Mouse (Mus musculus) ES-Bruce4 (cell line): ENCODE data around the gene Tmprss11f. TPM values are rescaled to one million over a fixed set of nuclear protein-coding genes. Genes with fewer than 3 reads are reported as not detected.
"Not testable (repeated sequence)": the region's sequence is repeated elsewhere in the genome, so short reads cannot be mapped to it uniquely, and the experiment has no call there.

Experiments
- H3K27ac ChIP-seq: 2 replicates; pipeline ENCODE4 v1.5.1; 2012; ENCODE audit warnings: low read length, inconsistent platforms; ENCODE audit not compliant: insufficient read depth
- H3K27me3 ChIP-seq: 2 replicates; pipeline ENCODE4 v1.6.1; 2012; ENCODE audit warnings: mild to moderate bottlenecking, low read length, inconsistent platforms; ENCODE audit not compliant: control insufficient read depth, poor library complexity, insufficient read depth, severe bottlenecking
- H3K36me3 ChIP-seq: 2 replicates; pipeline ENCODE4 v1.6.1; 2012; ENCODE audit warnings: inconsistent platforms, mild to moderate bottlenecking, low read length, moderate library complexity; ENCODE audit not compliant: control insufficient read depth, poor library complexity, insufficient read depth, severe bottlenecking
- H3K4me1 ChIP-seq: one replicate; pipeline ENCODE4 v1.8.1; 2011; ENCODE audit warnings: low read length; ENCODE audit not compliant: control insufficient read depth, insufficient read depth
- H3K4me3 ChIP-seq: 2 replicates; pipeline ENCODE4 v1.5.1; 2011; ENCODE audit warnings: low read depth, mild to moderate bottlenecking, low read length
- H3K9ac ChIP-seq: 2 replicates; pipeline ENCODE4 v1.6.1; 2012; ENCODE audit warnings: low read depth, mild to moderate bottlenecking, inconsistent platforms; ENCODE audit not compliant: poor library complexity, severe bottlenecking
- H3K9me3 ChIP-seq: replicated peaks from 2 replicates; pipeline ENCODE4 v1.6.1; 2012; ENCODE audit warnings: mild to moderate bottlenecking, low read length, inconsistent platforms; ENCODE audit not compliant: control insufficient read depth, poor library complexity, insufficient read depth, severe bottlenecking
- CTCF ChIP-seq: IDR thresholded peaks from one replicate; pipeline ENCODE4 v1.8.1; 2011; ENCODE audit warnings: low read depth, low read length
- EP300 ChIP-seq: IDR thresholded peaks from 2 replicates; pipeline ENCODE4 v1.6.1; 2011; ENCODE audit warnings: low read depth, low read length; ENCODE audit not compliant: insufficient read depth
- POLR2A ChIP-seq: IDR thresholded peaks from one replicate; pipeline ENCODE4 v1.8.1; 2011; ENCODE audit warnings: low read length; ENCODE audit not compliant: insufficient read depth
- polyA plus RNA-seq: library from polyadenylated mRNA; stranded (reverse); fragments of >200 nt; gene quantifications from 2 replicates; pipeline ENCODE4 v1.2.4, GENCODE M21; 2011; ENCODE audit warnings: low read depth; ENCODE audit not compliant: missing spikeins, insufficient read depth, insufficient read length

Tmprss11f gene
- 0.18 and 0.99 TPM in 2 replicates for polyA plus RNA-seq

DNA sequence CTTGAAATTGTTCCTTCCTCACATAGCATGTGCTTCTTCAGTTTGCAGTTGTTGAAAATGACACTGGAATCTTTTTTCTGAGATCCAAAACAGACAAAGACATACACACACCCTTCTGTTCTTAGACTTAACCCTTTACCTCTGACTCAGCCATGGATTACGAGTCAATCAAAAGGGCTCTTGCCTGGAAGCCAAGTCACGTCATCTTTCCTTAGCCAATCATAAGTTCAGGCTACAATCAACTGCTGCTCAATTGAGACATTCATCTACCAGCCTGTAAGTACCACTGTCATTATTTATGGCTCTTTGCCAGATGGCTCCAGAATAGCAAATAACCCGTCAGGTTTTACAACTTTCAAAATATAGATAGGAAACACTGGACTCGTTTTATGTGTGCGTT lies at the start of gene Tmprss11f:
Gene Tmprss11f (minus strand): TSS at position 101 of the 400 bp plus-strand sequence.
- no peak for TF ChIP-seq POLR2A
- TF ChIP-seq CTCF = no peak
- no peak for TF ChIP-seq EP300

GRCm38 (mm10) chr5:86676262-86676661 lies 44.0 kb upstream of the Tmprss11f start, which contains the start of gene Tmprss11b:
Tmprss11b (minus strand) TSS chr5:86676362.
- TF ChIP-seq EP300 (no peak), POLR2A (no peak), CTCF (no peak)

More for the DNA sequence above, at the start of gene Tmprss11f:
- H3K4me1 ChIP-seq = no peaks in the 10 kb centered on the region
- H3K27me3 ChIP-seq = no peaks in the 10 kb centered on the region
- H3K9ac ChIP-seq = no peak within 1 kb of the TSS
- no peak within 1 kb of the TSS for H3K27ac ChIP-seq
- H3K36me3 ChIP-seq = no peaks in the 10 kb centered on the region
- H3K9me3 ChIP-seq = no peaks in the 10 kb centered on the region
- H3K4me3 ChIP-seq = no peak within 1 kb of the TSS

GRCm38 (mm10) chr5:86649185-86649584 lies 17.0 kb upstream of the Tmprss11f start:
- not testable (repeated sequence) for H3K9ac ChIP-seq, H3K4me3 ChIP-seq, H3K27ac ChIP-seq, H3K4me1 ChIP-seq, H3K9me3 ChIP-seq, H3K27me3 ChIP-seq, H3K36me3 ChIP-seq
- peak; percentile 3 for TF ChIP-seq CTCF

More at GRCm38 (mm10) chr5:86676262-86676661, 44.0 kb upstream of the Tmprss11f start, which contains the start of gene Tmprss11b:
- no peak within 1 kb of the TSS for H3K4me3 ChIP-seq
- no peak within 1 kb of the TSS for H3K27ac ChIP-seq
- no peak within 1 kb of the TSS for H3K9ac ChIP-seq
- H3K27me3 ChIP-seq = no peaks in the 10 kb centered on the region
- H3K9me3 ChIP-seq = no peaks in the 10 kb centered on the region
- H3K4me1 ChIP-seq = no peaks in the 10 kb centered on the region
- no peaks in the 10 kb centered on the region for H3K36me3 ChIP-seq

- Histone ChIP-seq H3K9me3 (no peaks in the 10 kb centered on the region), H3K36me3 (no peaks in the 10 kb centered on the region), H3K27me3 (no peaks in the 10 kb centered on the region), H3K4me1 (no peaks in the 10 kb centered on the region), H3K27ac (no peak overlapping the region), H3K4me3 (no peak overlapping the region), H3K9ac (no peak overlapping the region)
- no peak for TF ChIP-seq POLR2A
- TF ChIP-seq CTCF = no peak
- TF ChIP-seq EP300 = no peak
Measured at GRCm38 (mm10) chr5:86640795-86641194, 8.6 kb upstream of the Tmprss11f start.

DNA sequence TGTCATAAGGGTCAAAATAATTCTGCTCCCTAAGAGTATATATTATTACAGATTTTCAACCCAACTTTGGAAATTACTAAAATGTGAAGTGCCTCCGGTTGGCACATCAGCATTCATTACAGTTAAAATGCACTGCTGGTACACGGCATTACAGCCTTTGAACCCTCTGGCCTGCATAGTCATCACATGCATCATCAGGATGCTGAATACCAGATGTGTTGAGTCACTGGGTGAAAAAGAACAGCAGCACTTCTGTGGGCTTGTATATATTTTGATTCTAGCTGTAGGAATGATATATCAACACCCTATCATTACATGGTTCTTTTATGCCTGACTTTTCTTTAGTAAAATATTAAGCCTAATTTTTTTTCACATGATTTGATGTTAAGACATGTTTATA lies 1.5 kb downstream of the Tmprss11f start:
- Histone ChIP-seq H3K9me3 (no peaks in the 10 kb centered on the region), H3K9ac (no peak overlapping the region), H3K36me3 (no peaks in the 10 kb centered on the region), H3K4me3 (no peak overlapping the region), H3K27ac (no peak overlapping the region), H3K4me1 (no peaks in the 10 kb centered on the region), H3K27me3 (no peaks in the 10 kb centered on the region)
- TF ChIP-seq POLR2A = no peak
- no peak for TF ChIP-seq EP300
- TF ChIP-seq CTCF = no peak

DNA sequence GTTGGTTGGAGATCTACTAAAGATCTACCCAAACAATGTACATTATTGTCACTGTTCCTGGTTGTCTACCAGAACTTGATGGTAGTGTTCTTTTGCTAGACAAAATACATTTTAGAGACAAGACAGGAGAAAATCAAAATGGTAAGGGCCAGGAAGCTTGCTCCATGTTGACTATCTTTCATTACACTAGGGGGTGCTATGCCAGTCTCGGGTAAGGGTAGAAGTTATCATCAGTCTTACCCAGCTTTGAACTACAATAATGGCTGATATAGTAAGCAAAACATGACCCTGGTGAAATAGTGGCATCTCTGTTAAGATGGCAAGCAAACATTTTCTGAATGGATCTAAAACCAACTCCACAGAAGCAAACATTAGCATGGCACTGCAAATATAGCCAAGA lies 10.4 kb downstream of the Tmprss11f start:
- Histone ChIP-seq H3K36me3 (no peaks in the 10 kb centered on the region), H3K27ac (no peak overlapping the region), H3K4me1 (no peaks in the 10 kb centered on the region), H3K9me3 (no peaks in the 10 kb centered on the region), H3K9ac (no peak overlapping the region), H3K27me3 (no peaks in the 10 kb centered on the region), H3K4me3 (no peak overlapping the region)
- TF ChIP-seq POLR2A = no peak
- no peak for TF ChIP-seq EP300
- TF ChIP-seq CTCF = no peak
